Mouse (Mus musculus): Measurements from ENCODE around the gene Zfp975. TPM values are rescaled to one million over a fixed set of nuclear protein-coding genes. Genes with fewer than 3 reads are reported as not detected.
"Not testable (repeated sequence)": the region's sequence is repeated elsewhere in the genome, so short reads cannot be mapped to it uniquely, and the experiment has no call there.

Zfp975 gene
- polyA plus RNA-seq, 2 experiments, result 0.80 to 2.1 TPM

DNA sequence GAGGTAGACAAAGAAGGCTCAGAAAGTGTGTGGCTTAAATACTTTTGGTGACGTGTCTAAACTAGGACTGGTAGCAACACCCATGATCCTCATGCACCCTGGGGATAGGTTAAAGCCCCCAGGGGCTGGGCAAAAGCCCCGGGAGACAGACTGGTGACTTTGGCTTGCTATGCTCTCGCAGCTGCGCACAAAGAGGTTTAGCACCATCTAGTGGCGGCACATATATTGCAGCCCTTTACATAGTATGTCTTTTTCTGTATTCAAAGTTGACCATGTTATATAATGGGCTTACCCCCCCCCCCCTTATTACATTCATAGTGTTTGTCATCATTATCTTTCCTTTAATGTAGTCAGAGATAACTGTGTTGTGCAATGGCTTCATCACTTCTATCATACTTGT lies 32.4 kb downstream of the Zfp975 start:
- not testable (repeated sequence) for H3K4me3 ChIP-seq (ENCODE audit: insufficient read depth in 1 of 2, low read depth in 2 of 2, low read length in 2 of 2); H3K36me3 ChIP-seq (replicated peaks; ENCODE audit: control insufficient read depth, insufficient read depth, low read depth); H3K9me3 ChIP-seq (ENCODE audit: control insufficient read depth, low read length); H3K27me3 ChIP-seq (ENCODE audit: control insufficient read depth, insufficient read depth, low read length); H3K4me2 ChIP-seq (ENCODE audit: low read depth); H3K27ac ChIP-seq; DNase-seq (ENCODE audit: low read depth in 3 of 3, low spot score in 3 of 3); ATAC-seq (ENCODE audit: insufficient read depth); H3K4me1 ChIP-seq (replicated peaks; ENCODE audit: control insufficient read depth in 2 of 2, insufficient read depth in 2 of 2, low read length in 1 of 2); H3K9ac ChIP-seq (replicated peaks)
- TF ChIP-seq CTCF (IDR thresholded peaks at IDR 0.05; ENCODE audit: low read depth), result peak; percentile 60
- 58% methylated on average over 5 of the region's 5 CpGs for WGBS (ENCODE audit: insufficient replicate concordance)

DNA sequence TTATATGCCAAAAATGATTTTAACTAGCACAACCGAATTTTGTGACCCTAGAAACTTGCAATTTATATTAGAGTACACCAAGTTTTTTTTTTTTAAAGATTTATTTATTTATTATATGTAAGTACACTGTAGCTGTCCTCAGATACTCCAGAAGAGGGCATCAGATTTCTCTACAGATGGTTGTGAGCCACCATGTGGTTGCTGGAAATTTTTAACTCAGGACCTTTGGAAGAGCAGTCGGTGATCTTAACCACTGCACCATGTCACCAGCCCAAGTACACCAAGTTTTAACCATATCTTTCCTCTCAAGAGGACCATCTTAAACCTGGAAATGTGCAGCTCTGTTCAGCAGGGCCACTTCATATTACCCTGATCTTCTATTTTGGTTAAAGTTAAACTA lies 37.3 kb downstream of the Zfp975 start:
- not testable (repeated sequence) for H3K9me3 ChIP-seq (ENCODE audit: control insufficient read depth, low read length); H3K4me2 ChIP-seq (ENCODE audit: low read depth); H3K4me1 ChIP-seq (replicated peaks; ENCODE audit: control insufficient read depth in 2 of 2, insufficient read depth in 2 of 2, low read length in 1 of 2); H3K9ac ChIP-seq (replicated peaks); H3K4me3 ChIP-seq (ENCODE audit: insufficient read depth in 1 of 2, low read depth in 2 of 2, low read length in 2 of 2); H3K27ac ChIP-seq; ATAC-seq (ENCODE audit: insufficient read depth); DNase-seq (ENCODE audit: low read depth in 3 of 3, low spot score in 3 of 3); H3K27me3 ChIP-seq (ENCODE audit: control insufficient read depth, insufficient read depth, low read length); H3K36me3 ChIP-seq (replicated peaks; ENCODE audit: control insufficient read depth, insufficient read depth, low read depth)
- WGBS (ENCODE audit: insufficient replicate concordance), result 46% methylated on average over 2 of the region's 2 CpGs

DNA sequence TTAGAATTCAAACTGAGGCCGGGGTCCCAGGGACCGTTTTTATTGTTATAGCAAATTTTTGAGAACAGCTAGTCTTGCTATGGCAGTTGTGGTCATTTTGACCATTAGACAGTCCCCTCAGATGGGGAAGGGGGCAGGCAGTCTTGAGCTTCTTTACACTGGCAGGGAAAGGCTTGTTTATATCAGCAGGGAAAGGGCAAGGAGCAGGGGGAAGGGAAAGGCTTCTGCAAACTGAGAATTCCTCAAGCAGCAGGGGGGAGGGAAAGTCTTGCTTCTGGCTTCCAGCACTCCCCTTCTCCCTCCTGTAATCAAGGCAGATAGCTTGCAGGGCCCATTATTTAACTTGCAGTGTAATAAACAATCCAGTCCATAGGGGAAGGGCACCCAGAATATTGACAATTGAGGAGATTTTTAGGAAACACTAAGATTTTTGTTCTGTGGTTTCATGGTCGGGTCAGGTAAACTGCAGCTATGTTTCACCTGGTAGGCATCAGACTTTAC lies 49.4 kb downstream of the Zfp975 start:
- not testable (repeated sequence) for ATAC-seq (ENCODE audit: insufficient read depth); H3K9me3 ChIP-seq (ENCODE audit: control insufficient read depth, low read length); H3K36me3 ChIP-seq (replicated peaks; ENCODE audit: control insufficient read depth, insufficient read depth, low read depth); H3K4me1 ChIP-seq (replicated peaks; ENCODE audit: control insufficient read depth in 2 of 2, insufficient read depth in 2 of 2, low read length in 1 of 2); H3K27me3 ChIP-seq (ENCODE audit: control insufficient read depth, insufficient read depth, low read length); H3K27ac ChIP-seq; DNase-seq (ENCODE audit: low read depth in 3 of 3, low spot score in 3 of 3); H3K9ac ChIP-seq (replicated peaks)
- 14% methylated on average over 3 of the region's 3 CpGs for WGBS (ENCODE audit: insufficient replicate concordance)
- peak overlapping the region; percentile 61 for H3K4me2 ChIP-seq (ENCODE audit: low read depth)
- peak overlapping the region in 1 of 2 experiments; percentile 56; a peak in 3 of 4 replicates for H3K4me3 ChIP-seq (ENCODE audit: insufficient read depth in 1 of 2, low read depth in 2 of 2, low read length in 2 of 2)

DNA sequence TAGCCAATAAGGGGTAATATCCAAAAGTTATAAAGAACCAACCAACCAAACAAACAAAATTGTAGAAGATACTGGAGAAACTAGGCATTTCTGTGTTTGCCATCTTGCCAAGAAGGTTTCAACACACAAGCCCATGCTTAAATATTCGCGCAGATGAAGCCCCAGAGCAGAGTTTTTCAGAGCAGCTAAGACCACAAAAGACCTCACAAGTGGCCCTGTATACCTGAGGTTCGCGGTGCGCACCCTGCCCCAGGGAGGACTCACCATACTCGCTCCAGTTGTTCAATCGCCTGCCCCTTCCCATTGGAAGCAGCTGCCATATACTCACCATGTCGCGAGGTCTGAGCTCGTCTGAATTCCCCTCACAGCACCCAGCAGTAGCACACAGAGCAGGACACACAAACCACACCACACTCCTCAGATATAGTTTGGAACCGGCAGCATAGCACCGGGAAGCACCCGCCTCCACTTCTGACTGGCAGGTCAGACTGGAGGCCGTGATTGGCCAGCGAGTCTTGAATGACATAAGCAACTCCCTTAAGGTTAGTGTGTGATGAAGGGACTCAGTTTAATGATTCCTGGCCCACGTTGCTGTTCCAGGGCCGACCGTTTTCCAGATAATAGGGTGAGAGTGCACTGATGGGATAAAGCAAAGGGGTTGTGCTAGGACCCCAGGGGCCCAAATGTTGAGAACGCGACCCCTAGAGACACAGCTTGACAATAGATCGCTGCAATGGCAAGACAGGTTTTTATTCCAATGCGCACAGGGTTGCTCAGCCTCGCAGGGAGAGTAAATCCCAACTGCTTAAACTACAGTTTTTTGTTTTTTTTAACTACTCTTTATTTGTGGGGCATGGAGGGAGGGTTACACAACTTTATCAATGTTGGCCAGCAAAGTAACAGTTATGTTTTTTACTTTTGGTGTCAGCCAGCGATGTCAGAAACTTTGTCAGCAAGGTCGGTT lies 50.1 kb downstream of the Zfp975 start, which contains the start of gene Zfp976:
Gene Zfp976, minus strand, starts transcription at position 437 of the 964 bp plus-strand sequence.
- WGBS (ENCODE audit: insufficient replicate concordance), result 2% methylated on average over 25 of the region's 25 CpGs
- Histone ChIP-seq H3K9ac (replicated peaks) (peak within 1 kb of the TSS; percentile 45), H3K4me3 (ENCODE audit: insufficient read depth in 1 of 2, low read depth in 2 of 2, low read length in 2 of 2) (peak within 1 kb of the TSS; percentile 56 to 86), H3K4me2 (ENCODE audit: low read depth) (peak within 1 kb of the TSS; percentile 61)
- peak; percentile 98 for ATAC-seq (ENCODE audit: insufficient read depth)
- H3K36me3 ChIP-seq (replicated peaks; ENCODE audit: control insufficient read depth, insufficient read depth, low read depth); H3K9me3 ChIP-seq (ENCODE audit: control insufficient read depth, low read length); H3K4me1 ChIP-seq (replicated peaks; ENCODE audit: control insufficient read depth in 2 of 2, insufficient read depth in 2 of 2, low read length in 1 of 2); H3K27ac ChIP-seq; H3K27me3 ChIP-seq (ENCODE audit: control insufficient read depth, insufficient read depth, low read length): not testable (repeated sequence)
- DNase-seq (ENCODE audit: low read depth in 3 of 3, low spot score in 3 of 3), result peak; percentile 47 to 59 (median 50)

DNA sequence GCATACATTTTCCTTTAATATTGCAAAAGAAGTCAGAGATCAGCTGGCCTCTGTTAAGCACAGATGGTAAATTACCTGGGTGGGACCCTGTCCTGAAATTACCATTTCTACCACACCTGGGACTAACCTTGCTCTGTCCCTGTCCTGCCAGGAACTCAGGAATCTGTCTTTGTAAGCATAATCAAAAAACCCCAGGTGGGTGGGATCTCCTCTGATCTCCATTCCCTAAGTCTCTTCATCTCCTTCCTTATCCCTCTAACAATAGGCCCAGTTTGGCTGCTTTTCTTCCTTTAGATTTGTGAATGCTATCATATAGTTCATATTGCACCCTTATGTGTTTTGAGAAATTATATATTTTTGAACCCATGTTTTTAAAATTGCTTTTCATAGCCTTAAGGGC lies 61.5 kb downstream of the Zfp975 start:
- not testable (repeated sequence) for H3K27ac ChIP-seq; H3K4me2 ChIP-seq (ENCODE audit: low read depth); DNase-seq (ENCODE audit: low read depth in 3 of 3, low spot score in 3 of 3); H3K4me3 ChIP-seq (ENCODE audit: insufficient read depth in 1 of 2, low read depth in 2 of 2, low read length in 2 of 2); ATAC-seq (ENCODE audit: insufficient read depth); H3K9ac ChIP-seq (replicated peaks); H3K36me3 ChIP-seq (replicated peaks; ENCODE audit: control insufficient read depth, insufficient read depth, low read depth); H3K9me3 ChIP-seq (ENCODE audit: control insufficient read depth, low read length); H3K4me1 ChIP-seq (replicated peaks; ENCODE audit: control insufficient read depth in 2 of 2, insufficient read depth in 2 of 2, low read length in 1 of 2); H3K27me3 ChIP-seq (ENCODE audit: control insufficient read depth, insufficient read depth, low read length)

Other genes starting within 250 kb of the Zfp975 start
- not detected in 2 replicates for gene 4933421I07Rik, start 244.6 kb downstream of the Zfp975 start, polyA plus RNA-seq (2012; rRNA removed)
- gene 4933421I07Rik, start 244.6 kb downstream of the Zfp975 start, polyA plus RNA-seq (2014; fragmentation: Nextera tagmentation; extraction: Ambion mirVana), result not detected in 2 replicates
- gene Zfp141, start 187.0 kb downstream of the Zfp975 start, polyA plus RNA-seq (2012; rRNA removed), result 2.8 and 3.1 TPM in 2 replicates
- 2.7 TPM in 2 replicates for gene Zfp141, start 187.0 kb downstream of the Zfp975 start, polyA plus RNA-seq (2014; fragmentation: Nextera tagmentation; extraction: Ambion mirVana)
- not detected in 2 replicates for gene Gm21028, start 114.2 kb downstream of the Zfp975 start, polyA plus RNA-seq (2012; rRNA removed)
- not detected in 2 replicates for gene Gm21028, start 114.2 kb downstream of the Zfp975 start, polyA plus RNA-seq (2014; fragmentation: Nextera tagmentation; extraction: Ambion mirVana)
- 0.08 and 0.09 TPM in 2 replicates for gene Zfp977, start 100.2 kb downstream of the Zfp975 start, polyA plus RNA-seq (2012; rRNA removed)
- gene Zfp977, start 100.2 kb downstream of the Zfp975 start, polyA plus RNA-seq (2014; fragmentation: Nextera tagmentation; extraction: Ambion mirVana), result 0.39 and 0.42 TPM in 2 replicates
- 0.45 and 0.92 TPM in 2 replicates for gene Zfp976, start 50.2 kb downstream of the Zfp975 start, polyA plus RNA-seq (2012; rRNA removed)
- gene Zfp976, start 50.2 kb downstream of the Zfp975 start, polyA plus RNA-seq (2014; fragmentation: Nextera tagmentation; extraction: Ambion mirVana), result 0.24 and 0.61 TPM in 2 replicates
- not detected in 2 replicates for gene Gm17067, start 34.3 kb upstream of the Zfp975 start, polyA plus RNA-seq (2012; rRNA removed)
- gene Gm17067, start 34.3 kb upstream of the Zfp975 start, polyA plus RNA-seq (2014; fragmentation: Nextera tagmentation; extraction: Ambion mirVana), result not detected in 2 replicates
- gene Vmn2r62, start 100.8 kb upstream of the Zfp975 start, polyA plus RNA-seq (2012; rRNA removed), result not detected in 2 replicates
- not detected in 2 replicates for gene Vmn2r62, start 100.8 kb upstream of the Zfp975 start, polyA plus RNA-seq (2014; fragmentation: Nextera tagmentation; extraction: Ambion mirVana)
- not detected in 2 replicates for gene Gm2381, start 174.5 kb upstream of the Zfp975 start, polyA plus RNA-seq (2012; rRNA removed)
- gene Gm2381, start 174.5 kb upstream of the Zfp975 start, polyA plus RNA-seq (2014; fragmentation: Nextera tagmentation; extraction: Ambion mirVana), result not detected in 2 replicates
- not detected in 2 replicates for gene Vmn2r63, start 241.1 kb upstream of the Zfp975 start, polyA plus RNA-seq (2012; rRNA removed)
- not detected in 2 replicates for gene Vmn2r63, start 241.1 kb upstream of the Zfp975 start, polyA plus RNA-seq (2014; fragmentation: Nextera tagmentation; extraction: Ambion mirVana)